Mouse (Mus musculus): ENCODE results near the gene Cdk5rap3. TPM values are rescaled to one million over a fixed set of nuclear protein-coding genes. Genes with fewer than 3 reads are reported as not detected.

Cdk5rap3 gene
- polyA plus RNA-seq (2015; fragmentation: Nextera tagmentation; extraction: Ambion mirVana): 72.4 and 74.2 TPM in 2 replicates

GRCm38 (mm10) chr11:96916044-96916884 lies at the start of gene Cdk5rap3:
Gene Cdk5rap3 (minus strand): TSS chr11:96916496.

GRCm38 (mm10) chr11:96943746-96944304 lies 27.5 kb upstream of the Cdk5rap3 start, which contains the start of gene Pnpo:
Gene Pnpo (minus strand): TSS chr11:96943986.

GRCm38 (mm10) chr11:96928088-96928487 lies 11.8 kb upstream of the Cdk5rap3 start, which contains the start of gene Prr15l:
Gene Prr15l (plus strand): TSS chr11:96928104.

Other genes starting within 250 kb of the Cdk5rap3 start
- 48.8 and 59.0 TPM in 2 replicates for gene Snx11, start 138.9 kb downstream of the Cdk5rap3 start, polyA plus RNA-seq (2015; fragmentation: Nextera tagmentation; extraction: Ambion mirVana)
- gene Cbx1, start 127.4 kb downstream of the Cdk5rap3 start, polyA plus RNA-seq (2015; fragmentation: Nextera tagmentation; extraction: Ambion mirVana): 49.2 and 49.5 TPM in 2 replicates
- 66.9 and 68.8 TPM in 2 replicates for gene Nfe2l1, start 86.5 kb downstream of the Cdk5rap3 start, polyA plus RNA-seq (2015; fragmentation: Nextera tagmentation; extraction: Ambion mirVana)
- gene Copz2, start 66.6 kb downstream of the Cdk5rap3 start, polyA plus RNA-seq (2015; fragmentation: Nextera tagmentation; extraction: Ambion mirVana): 30.1 and 42.5 TPM in 2 replicates
- 0.23 and 0.32 TPM in 2 replicates for gene Prr15l, start 11.6 kb upstream of the Cdk5rap3 start, polyA plus RNA-seq (2015; fragmentation: Nextera tagmentation; extraction: Ambion mirVana)
- gene Pnpo, start 27.5 kb upstream of the Cdk5rap3 start, polyA plus RNA-seq (2015; fragmentation: Nextera tagmentation; extraction: Ambion mirVana): 30.2 and 33.2 TPM in 2 replicates
- gene Sp2, start 66.5 kb upstream of the Cdk5rap3 start, polyA plus RNA-seq (2015; fragmentation: Nextera tagmentation; extraction: Ambion mirVana): 10.1 and 11.6 TPM in 2 replicates
- 0.36 and 0.45 TPM in 2 replicates for gene Sp6, start 96.9 kb upstream of the Cdk5rap3 start, polyA plus RNA-seq (2015; fragmentation: Nextera tagmentation; extraction: Ambion mirVana)
- 9.1 and 11.5 TPM in 2 replicates for gene Scrn2, start 113.4 kb upstream of the Cdk5rap3 start, polyA plus RNA-seq (2015; fragmentation: Nextera tagmentation; extraction: Ambion mirVana)
- gene Lrrc46, start 124.9 kb upstream of the Cdk5rap3 start, polyA plus RNA-seq (2015; fragmentation: Nextera tagmentation; extraction: Ambion mirVana): 2.2 and 2.8 TPM in 2 replicates
- gene Mrpl10, start 125.1 kb upstream of the Cdk5rap3 start, polyA plus RNA-seq (2015; fragmentation: Nextera tagmentation; extraction: Ambion mirVana): 64.7 and 67.8 TPM in 2 replicates
- 8.5 and 12.0 TPM in 2 replicates for gene Osbpl7, start 134.1 kb upstream of the Cdk5rap3 start, polyA plus RNA-seq (2015; fragmentation: Nextera tagmentation; extraction: Ambion mirVana)
- gene Tbx21, start 198.8 kb upstream of the Cdk5rap3 start, polyA plus RNA-seq (2015; fragmentation: Nextera tagmentation; extraction: Ambion mirVana): 0.32 and 0.45 TPM in 2 replicates
- gene Tbkbp1, start 235.0 kb upstream of the Cdk5rap3 start, polyA plus RNA-seq (2015; fragmentation: Nextera tagmentation; extraction: Ambion mirVana): 12.1 and 13.1 TPM in 2 replicates

All from neural tube, postnatal 0 days (tissue).